Mouse (Mus musculus): ENCODE results near the gene Nlk.

DNA sequence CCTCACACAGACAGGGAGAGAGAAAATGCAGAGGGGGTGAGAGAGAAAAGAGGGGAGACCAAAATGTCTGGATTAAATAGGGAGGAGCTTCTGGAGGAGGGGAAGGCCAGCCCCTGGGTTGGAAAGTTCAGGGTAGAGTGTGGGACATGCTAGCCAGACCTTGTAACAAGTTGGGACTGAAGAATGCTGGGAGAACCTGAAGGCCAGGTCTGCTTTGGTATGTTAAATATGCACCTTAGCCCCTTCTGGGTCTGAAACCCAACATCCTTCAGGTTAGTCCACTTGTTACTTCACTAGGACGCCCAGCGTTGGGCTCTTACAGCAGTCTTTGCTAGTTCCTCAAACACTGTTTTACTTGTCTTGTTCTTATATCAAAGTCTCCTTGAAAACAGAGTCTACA lies 24.2 kb upstream of the Nlk start:
- TF ChIP-seq FLI1 (IDR thresholded peaks at IDR 0.05; ENCODE audit: low read length) (no peak), GATA1 (IDR thresholded peaks at IDR 0.05; ENCODE audit: borderline replicate concordance, low read length) (no peak)

Measured in megakaryocyte, embryonic 14.5 days (primary cell).